Mouse (Mus musculus): ENCODE measurements at regions not wholly inside any gene's neighbourhood (a gene's known extent, or its start where the extent isn't known, plus 50 kb on each side); places are given as distances from the start of the nearest gene placed in this dataset.
"Not testable (repeated sequence)": the region's sequence is repeated elsewhere in the genome, so short reads cannot be mapped to it uniquely, and the experiment has no call there.

- peak; percentile 73 for DNase-seq (ENCODE audit: low spot score)
Observed at GRCm38 (mm10) chr8:24386462-24386861, 339.2 kb downstream of the Adam3 start.

DNA sequence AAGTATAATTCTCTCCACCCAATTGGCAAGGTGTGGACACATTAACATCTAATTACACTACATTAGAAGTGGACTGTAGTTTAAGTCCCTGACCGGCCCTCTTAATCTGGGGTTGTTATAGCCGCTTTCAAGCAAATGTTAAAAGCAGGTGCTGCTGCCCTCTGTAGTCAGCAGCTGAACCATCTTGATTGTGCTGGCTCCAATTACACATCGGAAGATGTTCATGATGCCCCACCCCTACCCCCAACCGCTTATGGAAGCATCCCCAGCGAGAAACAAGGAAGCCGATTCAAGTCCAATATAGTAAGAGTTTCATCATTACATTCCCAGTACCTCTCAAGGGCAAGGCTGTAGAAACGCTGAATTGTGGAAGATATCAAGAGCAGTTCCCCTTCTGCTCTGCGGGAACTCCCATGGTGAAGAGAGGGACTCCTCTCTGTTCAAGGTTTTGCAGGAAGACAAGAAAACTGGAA is 341.7 kb downstream of the Adam3 start:
- DNase-seq (ENCODE audit: low spot score): no peak

DNA sequence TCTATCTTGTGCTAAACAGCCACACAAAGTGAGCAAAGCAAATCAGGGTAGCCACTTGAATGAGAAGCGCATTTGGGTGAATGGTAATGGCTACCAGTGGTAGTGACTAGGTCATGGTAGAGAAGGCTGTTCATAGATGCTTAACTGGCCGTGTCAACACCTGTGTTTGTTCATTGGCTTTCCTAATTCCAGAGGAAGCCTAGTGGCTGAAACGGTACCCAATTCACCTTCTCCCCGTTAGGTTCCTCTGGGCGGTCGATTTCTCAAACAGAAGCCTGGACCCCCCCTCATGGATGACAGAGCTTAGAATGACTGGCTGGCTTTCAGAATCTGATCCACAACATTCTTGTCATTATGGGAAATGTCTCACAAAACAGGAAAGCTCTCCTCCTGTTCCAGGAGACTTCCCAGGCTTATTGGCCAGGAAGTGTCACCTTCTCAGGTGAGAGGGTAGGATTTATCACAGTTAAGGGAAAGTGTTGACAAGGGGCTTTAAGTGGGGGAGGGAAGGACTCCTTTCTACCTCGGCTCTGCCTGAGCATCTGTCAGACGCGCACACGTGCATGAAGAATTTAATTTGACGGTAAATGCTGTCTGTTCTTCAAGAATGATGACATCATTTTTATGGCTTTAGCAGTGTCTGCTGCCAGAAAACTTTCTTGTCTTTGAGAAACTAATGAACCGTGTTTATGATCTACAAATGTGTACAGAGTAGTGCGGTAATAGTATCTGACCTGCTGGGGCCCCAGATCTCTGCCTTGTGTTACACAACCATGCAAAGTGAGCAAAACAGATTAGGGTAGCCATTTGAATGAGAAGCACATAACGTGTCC is 342.3 kb downstream of the Adam3 start:
- no peak for DNase-seq (ENCODE audit: low spot score)

GRCm38 (mm10) chr8:24381666-24382253 is 343.9 kb downstream of the Adam3 start:
- DNase-seq (ENCODE audit: low spot score): no peak

DNA sequence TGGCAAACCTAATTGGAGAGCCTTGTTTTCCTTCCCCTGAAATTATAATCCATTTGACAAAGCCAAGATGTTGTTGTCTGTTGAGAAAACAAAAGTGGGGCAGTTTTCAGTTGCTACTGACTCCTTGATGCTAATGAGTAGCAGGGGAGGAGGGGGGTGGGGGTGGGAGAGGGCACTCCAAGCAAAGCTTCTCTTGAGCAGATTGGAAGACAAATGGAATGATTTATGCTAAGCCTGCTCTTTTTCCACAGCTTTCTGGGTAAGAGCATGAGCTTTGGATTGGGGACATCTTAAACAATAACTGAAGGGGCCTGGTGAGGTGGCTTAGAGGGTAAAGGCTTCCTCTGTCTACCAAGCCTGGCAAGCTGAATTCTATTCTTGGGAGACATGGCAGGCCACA is 347.6 kb downstream of the Adam3 start:
- no peak for DNase-seq (ENCODE audit: low spot score)

GRCm38 (mm10) chr8:24376846-24377245 is 348.8 kb downstream of the Adam3 start:
- not testable (repeated sequence) for DNase-seq (ENCODE audit: low spot score)

GRCm38 (mm10) chr8:24374503-24374902 is 351.1 kb downstream of the Adam3 start:
- no peak for DNase-seq (ENCODE audit: low spot score)

- no peak for DNase-seq (ENCODE audit: low spot score)
Observed at GRCm38 (mm10) chr8:24372068-24372467, 353.6 kb downstream of the Adam3 start.

DNA sequence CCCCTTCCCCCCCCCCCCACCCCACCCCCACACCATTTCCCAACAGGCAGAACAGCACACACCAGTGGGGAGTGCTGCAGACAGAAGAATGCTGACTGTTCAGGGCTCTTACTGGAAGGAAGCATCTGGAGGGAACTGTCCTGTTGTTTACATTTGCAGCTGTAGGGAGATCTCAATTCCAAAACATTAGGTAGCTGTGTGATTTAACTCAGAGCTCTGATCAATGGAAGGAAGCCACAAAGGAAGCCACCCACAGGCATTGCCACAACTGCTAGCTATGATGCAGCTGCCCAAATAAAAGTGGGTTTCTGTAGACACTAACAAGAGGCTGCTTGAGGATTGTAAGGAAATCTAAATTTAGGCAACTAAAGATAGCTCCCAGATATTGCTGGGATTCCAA is 359.7 kb downstream of the Adam3 start:
- peak; percentile 27 for DNase-seq (ENCODE audit: low spot score)

DNA sequence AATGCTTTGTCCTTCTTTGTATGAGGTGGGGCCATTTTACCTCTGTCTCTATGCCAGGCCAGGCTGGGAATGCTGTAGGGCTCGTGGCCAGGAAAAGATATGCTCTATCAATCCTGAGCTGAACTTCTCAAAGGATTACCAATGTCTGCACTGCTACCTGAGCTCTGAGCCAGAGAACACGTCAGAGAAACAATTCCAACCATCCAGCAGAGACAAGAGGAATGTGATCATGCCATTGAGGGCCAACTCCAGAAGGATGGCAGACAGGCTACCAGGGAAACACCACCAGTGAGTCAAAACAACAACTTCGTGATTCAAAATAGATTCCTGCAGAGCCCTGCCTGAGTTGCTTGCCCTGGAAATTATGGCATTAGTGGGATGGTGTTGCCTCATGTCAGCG is 361.0 kb downstream of the Adam3 start:
- no peak for DNase-seq (ENCODE audit: low spot score)

GRCm38 (mm10) chr8:24359022-24359600 is 366.5 kb downstream of the Adam3 start:
- DNase-seq (ENCODE audit: low spot score): no peak

DNA sequence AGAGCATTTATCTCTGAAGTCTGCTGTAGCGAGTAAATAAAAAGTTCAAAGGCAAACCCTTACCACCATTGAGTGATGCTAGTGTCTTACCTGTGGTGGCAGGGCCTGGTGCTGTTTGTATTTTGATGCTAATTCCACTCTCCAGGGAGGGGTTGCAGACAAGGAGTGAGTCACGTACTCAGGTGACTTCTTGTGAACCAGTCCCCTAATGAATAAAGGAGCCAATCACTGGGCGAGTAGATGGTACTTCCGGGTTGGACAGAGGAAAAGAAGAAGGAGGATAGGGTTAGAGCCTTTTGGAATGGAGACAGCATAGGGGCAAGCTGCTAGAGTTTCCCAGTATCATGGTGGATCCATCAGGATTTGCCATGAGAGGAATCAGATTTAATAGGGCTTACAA is 370.5 kb downstream of the Adam3 start:
- no peak for DNase-seq (ENCODE audit: low spot score)

DNA sequence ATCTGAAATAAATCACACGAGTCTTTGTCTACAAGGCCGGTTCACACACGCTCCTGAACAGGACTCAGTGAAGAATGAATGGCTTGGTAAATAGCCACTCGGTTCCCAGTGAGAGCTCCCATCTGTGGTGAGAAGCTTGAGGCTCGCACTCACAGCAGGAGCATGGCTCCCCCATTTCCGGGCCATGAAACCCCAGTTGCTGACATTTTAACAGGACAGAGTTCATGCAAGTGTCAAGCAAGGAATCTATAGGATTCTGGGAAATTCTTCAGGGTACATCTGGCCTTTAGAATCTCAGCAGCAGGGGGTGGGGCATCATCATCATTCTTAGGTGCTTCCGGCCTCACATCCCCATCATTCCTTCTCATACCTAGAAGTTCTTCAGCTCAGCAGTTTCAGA is 371.8 kb downstream of the Adam3 start:
- no peak for DNase-seq (ENCODE audit: low spot score)

GRCm38 (mm10) chr8:24352322-24352721 is 373.3 kb downstream of the Adam3 start:
- DNase-seq (ENCODE audit: low spot score): peak; percentile 9

- DNase-seq (ENCODE audit: low spot score): no peak
Observed at GRCm38 (mm10) chr8:24351760-24352159, 373.9 kb downstream of the Adam3 start.

DNA sequence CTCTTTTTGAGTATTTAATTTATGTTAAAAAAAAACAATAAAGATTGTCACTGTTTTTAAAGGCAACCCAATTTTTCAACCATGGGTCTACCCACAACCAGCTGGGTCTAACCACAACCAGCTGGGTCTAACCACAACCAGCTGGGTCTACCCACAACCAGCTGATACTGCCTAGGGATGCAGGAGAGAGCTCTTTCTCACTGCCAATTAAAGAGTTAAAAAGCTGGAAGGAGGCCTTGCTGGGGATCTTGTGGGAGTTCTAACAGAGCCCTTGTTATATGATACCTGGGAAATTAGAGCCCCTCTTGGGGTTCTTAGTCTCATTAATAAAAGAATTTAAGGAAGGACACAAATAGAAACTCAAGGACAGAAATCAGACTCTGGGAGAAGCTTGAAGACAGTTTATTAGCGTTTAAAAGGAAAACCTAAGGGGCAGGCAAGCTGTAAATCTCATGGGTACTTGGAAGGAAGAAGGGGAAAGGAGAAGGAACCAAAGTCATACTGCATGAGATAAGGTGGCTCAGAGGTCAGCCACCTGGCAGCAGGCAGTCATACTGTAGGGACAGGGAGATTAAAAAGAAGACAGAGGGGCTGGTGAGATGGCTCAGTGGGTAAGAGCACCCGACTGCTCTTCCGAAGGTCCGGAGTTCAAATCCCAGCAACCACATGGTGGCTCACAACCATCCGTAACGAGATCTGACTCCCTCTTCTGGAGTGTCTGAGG is 379.1 kb downstream of the Adam3 start:
- DNase-seq (ENCODE audit: low spot score): no peak

DNA sequence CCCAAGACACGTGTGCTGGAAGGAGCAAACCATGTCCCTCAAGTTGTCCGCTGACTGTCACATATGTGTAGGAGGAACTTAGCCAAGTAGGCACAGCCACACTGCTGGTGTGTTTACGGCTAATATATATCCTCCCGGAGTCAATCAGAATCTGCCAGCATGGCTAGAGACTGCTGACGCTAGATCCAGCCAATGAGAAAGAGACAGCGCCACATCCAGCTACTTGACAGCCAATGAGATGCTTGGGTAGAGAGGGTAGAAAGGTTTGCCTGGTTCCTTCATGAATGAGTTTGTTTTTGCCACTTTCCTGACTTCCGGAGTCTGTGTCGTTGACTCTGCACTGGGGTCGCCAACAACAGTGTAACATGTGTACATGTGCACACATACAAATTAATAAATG is 387.0 kb downstream of the Adam3 start:
- DNase-seq (ENCODE audit: low spot score): no peak

DNA sequence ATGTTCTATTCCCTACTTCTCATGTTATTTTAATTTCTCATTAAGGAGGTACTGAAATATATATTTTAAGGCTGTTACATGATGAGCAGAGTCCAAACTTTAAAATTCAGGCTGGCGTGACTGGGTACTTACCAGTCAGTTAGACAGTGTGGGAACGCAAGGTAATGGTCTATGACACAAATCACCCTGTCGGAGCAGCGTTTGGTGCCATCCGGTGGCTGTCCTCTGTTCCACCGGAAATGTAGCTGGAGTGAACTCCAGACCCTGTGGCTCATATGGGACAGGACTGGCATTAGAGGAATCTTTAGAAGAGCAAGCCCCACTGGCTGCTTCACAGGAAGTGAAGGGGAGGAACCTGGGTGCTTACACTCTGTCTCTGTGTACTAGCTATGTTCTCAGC is 388.0 kb downstream of the Adam3 start:
- DNase-seq (ENCODE audit: low spot score): no peak

- no peak for DNase-seq (ENCODE audit: low spot score)
Observed at GRCm38 (mm10) chr8:24335709-24336108, 389.9 kb downstream of the Adam3 start.

- no peak for DNase-seq (ENCODE audit: low spot score)
Observed at GRCm38 (mm10) chr8:24333705-24334104, 391.9 kb downstream of the Adam3 start.

- peak; percentile 35 for DNase-seq (ENCODE audit: low spot score)
Observed at GRCm38 (mm10) chr8:24310893-24311292, 414.8 kb downstream of the Adam3 start.

GRCm38 (mm10) chr8:24294565-24294964 is 431.1 kb downstream of the Adam3 start:
- DNase-seq (ENCODE audit: low spot score): no peak
